Mouse (Mus musculus) heart, postnatal 0 days (tissue): ENCODE results near the gene Prune1. TPM values are rescaled to one million over a fixed set of nuclear protein-coding genes. Genes with fewer than 3 reads are reported as not detected.

ENCODE experiments used
- ATAC-seq: fragments of 200-750 bp; cut with Nextera tagmentation; 2 replicates; pipeline ENCODE4 v1.8.0; 2017; ENCODE audit warnings: low read depth, moderate number of reproducible peaks, moderate library complexity; ENCODE audit not compliant: insufficient read depth
- DNase-seq: peaks from one replicate; pipeline ENCODE4 v3.0.0-alpha.2; 2016; ENCODE audit warnings: low spot score
- H3K27ac ChIP-seq: fragments of 300-500 bp; sonication (generic); 2 replicates; pipeline ENCODE4 v1.5.1; 2014; ENCODE audit warnings: low read depth, mild to moderate bottlenecking
- H3K27me3 ChIP-seq: fragments of 300-500 bp; sonication (generic); 2 replicates; pipeline ENCODE4 v1.6.1; 2014; ENCODE audit warnings: low read length, mixed read lengths; ENCODE audit not compliant: control insufficient read depth, insufficient read depth
- H3K36me3 ChIP-seq: fragments of 300-500 bp; sonication (generic); replicated peaks from 2 replicates; pipeline ENCODE4 v1.6.1; 2014; ENCODE audit warnings: low read length, mixed read lengths; ENCODE audit not compliant: control insufficient read depth, insufficient read depth
- H3K4me1 ChIP-seq: fragments of 300-500 bp; sonication (generic); 2 replicates; pipeline ENCODE4 v1.6.1; 2014; ENCODE audit warnings: antibody characterized with exemption; ENCODE audit not compliant: control insufficient read depth, insufficient read depth
- H3K4me2 ChIP-seq: fragments of 300-500 bp; sonication (generic); 2 replicates; pipeline ENCODE4 v1.6.1; 2014; ENCODE audit warnings: low read depth, mild to moderate bottlenecking, low read length, moderate library complexity
- H3K4me3 ChIP-seq: fragments of 300-500 bp; sonication (generic); 2 replicates; pipeline ENCODE4 v1.5.1; 2014; ENCODE audit warnings: low read depth, low read length
- H3K9ac ChIP-seq: fragments of 300-500 bp; sonication (generic); replicated peaks from 2 replicates; pipeline ENCODE4 v1.6.1; 2014; ENCODE audit warnings: low read depth, low read length, mixed read lengths
- H3K9me3 ChIP-seq: fragments of 300-500 bp; sonication (generic); replicated peaks from 2 replicates; pipeline ENCODE4 v1.6.1; 2016; ENCODE audit warnings: low read length; ENCODE audit not compliant: control insufficient read depth
- CTCF ChIP-seq: IDR thresholded peaks from 2 replicates; pipeline ENCODE4 v1.5.1; 2016; ENCODE audit warnings: antibody characterized with exemption, control low read depth, low read depth
- EP300 ChIP-seq: IDR thresholded peaks from 2 replicates; pipeline ENCODE4 v1.6.1; 2016; ENCODE audit warnings: antibody characterized with exemption, low read depth
- WGBS: fragments of 180-500 bp; shearing (Covaris S2); extraction: QIAGEN DNeasy Blood & Tissue Kit; methylation state at CpG from one replicate; pipeline ENCODE4 v1.1.7; 2014; 5-methylcytosine and 5-hydroxymethylcytosine counted together
- polyA plus RNA-seq: library from polyadenylated mRNA; unstranded; fragments of >200 nt; fragmentation: Nextera tagmentation; extraction: Ambion mirVana; gene quantifications from 2 replicates; pipeline ENCODE4 v1.2.1, GENCODE M21; 2015
- total RNA-seq: library from RNA; depleted of rRNA; stranded (reverse); fragments of >200 nt; gene quantifications from 2 replicates; pipeline ENCODE4 v1.2.3, GENCODE M21; 2014; ENCODE audit warnings: low replicate concordance

The Prune1 gene
- total and polyA plus RNA-seq, 2 experiments from 2014 or later: 23.0 to 28.6 TPM

DNA sequence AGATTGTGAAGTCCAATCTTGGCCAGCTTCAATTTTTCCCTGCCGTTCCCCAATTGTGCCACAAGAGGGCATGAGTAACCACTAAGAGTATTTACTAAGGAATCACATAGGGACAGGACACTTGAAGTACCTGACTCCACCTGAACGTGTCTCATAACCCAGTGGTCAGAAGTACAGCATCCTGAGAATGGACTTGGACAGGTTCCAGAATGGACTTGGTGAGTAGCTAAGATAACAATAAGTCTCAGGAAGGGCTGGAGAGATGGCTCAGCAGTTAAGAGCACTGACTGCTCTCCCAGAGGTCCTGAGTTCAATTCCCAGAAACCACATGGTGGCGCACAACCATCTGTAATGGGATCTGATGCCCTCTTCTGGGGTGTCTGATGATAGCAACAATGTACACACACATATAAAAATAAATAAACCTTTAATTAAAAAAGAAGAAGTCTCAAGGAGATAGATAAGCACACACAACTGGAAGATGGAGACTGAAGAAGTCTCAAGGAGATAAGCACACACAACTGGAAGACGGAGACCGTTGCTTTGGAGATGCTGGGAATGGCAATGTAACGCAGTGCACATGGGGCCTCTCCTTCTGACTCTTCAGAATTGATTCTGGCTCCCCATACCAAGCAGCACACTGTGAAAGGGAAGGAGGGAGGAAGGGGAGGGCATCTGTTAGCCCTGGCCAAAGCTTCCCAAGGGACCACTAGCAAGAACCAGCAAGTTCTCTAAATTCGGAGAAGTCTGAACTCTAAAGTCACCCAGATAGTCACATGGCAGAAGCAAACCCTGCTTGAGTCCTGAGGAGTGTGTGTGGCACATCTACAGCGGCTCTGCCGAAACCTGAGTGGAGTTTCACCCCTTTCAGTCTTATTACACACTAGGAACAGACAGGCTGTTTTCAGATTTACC is 29.3 kb upstream of the Prune1 start:
- DNase-seq (peak; percentile 72), ATAC-seq (no peak)
- no peaks in the 10 kb centered on the region for H3K36me3 ChIP-seq
- no peaks in the 10 kb centered on the region for H3K9me3 ChIP-seq
- 0 out of 2 replicates have a peak, but pooled peaks cover 4% of the 10 kb centered on the region for H3K4me1 ChIP-seq
- no peak overlapping the region for H3K4me3 ChIP-seq
- peak; percentile 77 for TF ChIP-seq CTCF
- TF ChIP-seq EP300: no peak
- WGBS: 62% methylated on average over 9 of the region's 9 CpGs
- H3K27me3 ChIP-seq: no peaks in the 10 kb centered on the region
- H3K4me2 ChIP-seq: no peak overlapping the region
- no peak overlapping the region for H3K9ac ChIP-seq
- H3K27ac ChIP-seq: no peak overlapping the region

DNA sequence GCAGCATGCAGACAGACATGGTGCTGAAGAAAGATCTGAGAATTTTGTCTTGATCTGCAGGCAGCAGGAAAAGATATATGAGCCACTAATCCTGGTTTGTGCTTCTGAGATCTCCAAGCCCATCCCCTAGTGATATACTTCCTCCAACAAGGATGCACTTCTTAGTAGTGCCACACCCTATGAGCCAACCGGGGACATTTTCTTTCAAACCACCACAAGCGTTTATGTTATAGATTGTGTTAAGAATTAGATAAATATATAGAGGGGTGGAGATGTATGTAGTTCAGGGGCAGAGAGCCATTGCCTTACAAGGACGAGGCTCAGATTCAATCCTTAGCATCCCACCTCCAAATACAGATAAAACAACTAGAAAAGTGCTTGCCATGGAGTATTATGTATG is 28.6 kb upstream of the Prune1 start:
- no peak for DNase-seq
- no peak for ATAC-seq
- Histone ChIP-seq H3K4me2 (no peak overlapping the region), H3K27ac (no peak overlapping the region), H3K4me1 (0 out of 2 replicates have a peak, but pooled peaks cover 2% of the 10 kb centered on the region), H3K9me3 (no peaks in the 10 kb centered on the region), H3K36me3 (no peaks in the 10 kb centered on the region), H3K4me3 (no peak overlapping the region), H3K27me3 (no peaks in the 10 kb centered on the region), H3K9ac (no peak overlapping the region)
- WGBS: 48% methylated on average over 3 of the region's 3 CpGs
- TF ChIP-seq CTCF: no peak
- TF ChIP-seq EP300: no peak

GRCm38 (mm10) chr3:95307100-95307499 is 25.2 kb upstream of the Prune1 start, which contains the start of gene Anxa9:
Gene Anxa9 (minus strand): TSS chr3:95307176.
- Histone ChIP-seq H3K4me2 (no peak within 1 kb of the TSS), H3K27me3 (no peaks in the 10 kb centered on the region), H3K9me3 (no peaks in the 10 kb centered on the region), H3K36me3 (no peaks in the 10 kb centered on the region), H3K4me1 (no peaks in the 10 kb centered on the region), H3K4me3 (no peak within 1 kb of the TSS), H3K9ac (no peak within 1 kb of the TSS), H3K27ac (no peak within 1 kb of the TSS)
- 61% methylated on average over 7 of the region's 7 CpGs for WGBS
- TF ChIP-seq CTCF: no peak
- no peak for TF ChIP-seq EP300
- no peak for DNase-seq
- peak; percentile 29; the same call in 1 of the 2 replicates for ATAC-seq

GRCm38 (mm10) chr3:95306244-95306643 is 24.4 kb upstream of the Prune1 start:
- Histone ChIP-seq H3K27me3 (no peaks in the 10 kb centered on the region), H3K4me1 (no peaks in the 10 kb centered on the region), H3K4me2 (no peak overlapping the region), H3K9ac (no peak overlapping the region), H3K27ac (no peak overlapping the region), H3K36me3 (no peaks in the 10 kb centered on the region), H3K9me3 (no peaks in the 10 kb centered on the region), H3K4me3 (no peak overlapping the region)
- ATAC-seq (no peak), DNase-seq (peak; percentile 31)
- 19% methylated on average over 4 of the region's 4 CpGs for WGBS
- TF ChIP-seq EP300 (no peak), CTCF (no peak)

- Histone ChIP-seq H3K4me2 (no peak overlapping the region), H3K9ac (no peak overlapping the region), H3K27ac (no peak overlapping the region), H3K27me3 (no peaks in the 10 kb centered on the region), H3K4me1 (no peaks in the 10 kb centered on the region), H3K4me3 (no peak overlapping the region), H3K9me3 (no peaks in the 10 kb centered on the region), H3K36me3 (no peaks in the 10 kb centered on the region)
- TF ChIP-seq EP300: no peak
- no peak for TF ChIP-seq CTCF
- no peak for DNase-seq
- WGBS: 74% methylated on average over 3 of the region's 3 CpGs
- ATAC-seq: no peak
Observed at GRCm38 (mm10) chr3:95301204-95301796, 19.4 kb upstream of the Prune1 start.
